Mouse (Mus musculus): ENCODE measurements at regions not wholly inside any gene's neighbourhood (a gene's known extent, or its start where the extent isn't known, plus 50 kb on each side); places are given as distances from the start of the nearest gene placed in this dataset.

GRCm38 (mm10) chr19:49375754-49376619 lies 1170.2 kb downstream of the Sorcs3 start:
- TF ChIP-seq CTCF (IDR thresholded peaks at IDR 0.05 in 2 of 3, conservative IDR thresholded peaks at IDR 0.05 in 1 of 3; ENCODE audit: control insufficient read depth in 1 of 3, insufficient read depth in 1 of 3, low read depth in 2 of 3, low read length in 3 of 3, poor library complexity in 1 of 3, severe bottlenecking in 1 of 3) (no peak), ZC3H11A (IDR thresholded peaks at IDR 0.05; ENCODE audit: low read depth, low read length) (no peak), TAL1 (IDR thresholded peaks at IDR 0.05; ENCODE audit: low read length) (no peak), GABPA (IDR thresholded peaks at IDR 0.05; ENCODE audit: low read depth, low read length) (no peak)

Measured in MEL (cell line).